Mouse (Mus musculus): ENCODE results near the gene Sdsl. TPM values are rescaled to one million over a fixed set of nuclear protein-coding genes. Genes with fewer than 3 reads are reported as not detected.
A peak's percentile ranks its signal among the peaks of the same experiment; 100 is the strongest.

Gene Sdsl
- polyA plus RNA-seq (2016; fragmentation: Nextera tagmentation; extraction: Ambion mirVana), result 9.1 and 10.6 TPM in 2 replicates

GRCm38 (mm10) chr5:120472770-120473169 is at the start of gene Sdsl:
Gene Sdsl, minus strand, starts transcription at chr5:120472810.
- Histone ChIP-seq H3K36me3 (no peaks in the 10 kb centered on the region), H3K4me3 (no peak within 1 kb of the TSS), H3K27me3 (replicated peaks) (peaks cover 19% of the 10 kb centered on the region), H3K9me3 (replicated peaks) (no peaks in the 10 kb centered on the region), H3K4me1 (replicated peaks) (peaks cover 11% of the 10 kb centered on the region), H3K9ac (no peak within 1 kb of the TSS), H3K27ac (ENCODE audit: poor library complexity, severe bottlenecking) (no peak within 1 kb of the TSS), H3K4me2 (no peak within 1 kb of the TSS)
- no peak for ATAC-seq (ENCODE audit: insufficient number of reproducible peaks, low FRiP score)
- 71% methylated on average over 8 of the region's 8 CpGs for WGBS

- Histone ChIP-seq H3K4me2 (no peak overlapping the region), H3K4me1 (replicated peaks) (peaks cover 41% of the 10 kb centered on the region), H3K27ac (ENCODE audit: poor library complexity, severe bottlenecking) (no peak overlapping the region), H3K4me3 (no peak overlapping the region), H3K27me3 (replicated peaks) (peaks cover 5% of the 10 kb centered on the region), H3K9ac (no peak overlapping the region), H3K9me3 (replicated peaks) (no peaks in the 10 kb centered on the region), H3K36me3 (0 out of 2 replicates have a peak, but pooled peaks cover 4% of the 10 kb centered on the region)
- ATAC-seq (ENCODE audit: insufficient number of reproducible peaks, low FRiP score), result no peak
- 50% methylated on average over 9 of the region's 9 CpGs for WGBS
Observed at GRCm38 (mm10) chr5:120517552-120517951, 44.9 kb upstream of the Sdsl start.

- Histone ChIP-seq H3K4me3 (no peak overlapping the region), H3K27me3 (replicated peaks) (peaks cover 5% of the 10 kb centered on the region), H3K27ac (ENCODE audit: poor library complexity, severe bottlenecking) (no peak overlapping the region), H3K4me2 (no peak overlapping the region), H3K4me1 (replicated peaks) (peaks cover 47% of the 10 kb centered on the region), H3K36me3 (0 out of 2 replicates have a peak, but pooled peaks cover 4% of the 10 kb centered on the region), H3K9me3 (replicated peaks) (no peaks in the 10 kb centered on the region), H3K9ac (no peak overlapping the region)
- no peak for ATAC-seq (ENCODE audit: insufficient number of reproducible peaks, low FRiP score)
- WGBS, result 30% methylated on average over 15 of the region's 15 CpGs
Observed at GRCm38 (mm10) chr5:120516221-120516984, 43.8 kb upstream of the Sdsl start.

- H3K4me1 ChIP-seq (replicated peaks), result peaks cover 48% of the 10 kb centered on the region
- no peak overlapping the region for H3K4me2 ChIP-seq
- no peaks in the 10 kb centered on the region for H3K9me3 ChIP-seq (replicated peaks)
- H3K27ac ChIP-seq (ENCODE audit: poor library complexity, severe bottlenecking), result no peak overlapping the region
- no peak overlapping the region for H3K4me3 ChIP-seq
- no peak for ATAC-seq (ENCODE audit: insufficient number of reproducible peaks, low FRiP score)
- peaks cover 5% of the 10 kb centered on the region for H3K27me3 ChIP-seq (replicated peaks)
- 0 out of 2 replicates have a peak overlapping the region, but pooled peaks have one; percentile 14 for H3K9ac ChIP-seq
- 0 out of 2 replicates have a peak, but pooled peaks cover 4% of the 10 kb centered on the region for H3K36me3 ChIP-seq
- 63% methylated on average over 7 of the region's 7 CpGs for WGBS
Observed at GRCm38 (mm10) chr5:120515451-120515850, 42.8 kb upstream of the Sdsl start.

- H3K27ac ChIP-seq (ENCODE audit: poor library complexity, severe bottlenecking), result no peak overlapping the region
- no peak overlapping the region for H3K4me3 ChIP-seq
- peaks cover 48% of the 10 kb centered on the region for H3K4me1 ChIP-seq (replicated peaks)
- no peak overlapping the region for H3K4me2 ChIP-seq
- no peaks in the 10 kb centered on the region for H3K36me3 ChIP-seq
- WGBS, result 30% methylated on average over 4 of the region's 4 CpGs
- H3K9ac ChIP-seq, result 0 out of 2 replicates have a peak overlapping the region, but pooled peaks have one; percentile 14
- H3K27me3 ChIP-seq (replicated peaks), result peaks cover 5% of the 10 kb centered on the region
- H3K9me3 ChIP-seq (replicated peaks), result no peaks in the 10 kb centered on the region
- no peak for ATAC-seq (ENCODE audit: insufficient number of reproducible peaks, low FRiP score)
Observed at GRCm38 (mm10) chr5:120514754-120515153, 42.1 kb upstream of the Sdsl start.

GRCm38 (mm10) chr5:120514031-120514677 is 41.5 kb upstream of the Sdsl start:
- H3K4me1 ChIP-seq (replicated peaks), result peaks cover 48% of the 10 kb centered on the region
- no peak overlapping the region for H3K4me3 ChIP-seq
- H3K27me3 ChIP-seq (replicated peaks), result peaks cover 5% of the 10 kb centered on the region
- H3K36me3 ChIP-seq, result no peaks in the 10 kb centered on the region
- H3K9ac ChIP-seq, result no peak overlapping the region
- peaks cover 2% of the 10 kb centered on the region; the same call in 1 of the 2 replicates for H3K9me3 ChIP-seq (replicated peaks)
- no peak for ATAC-seq (ENCODE audit: insufficient number of reproducible peaks, low FRiP score)
- no peak overlapping the region for H3K4me2 ChIP-seq
- no peak overlapping the region for H3K27ac ChIP-seq (ENCODE audit: poor library complexity, severe bottlenecking)
- WGBS, result 88% methylated on average over 9 of the region's 9 CpGs

GRCm38 (mm10) chr5:120512911-120513555 is 40.4 kb upstream of the Sdsl start:
- H3K9me3 ChIP-seq (replicated peaks), result peaks cover 2% of the 10 kb centered on the region; the same call in 1 of the 2 replicates
- H3K9ac ChIP-seq, result no peak overlapping the region
- no peak for ATAC-seq (ENCODE audit: insufficient number of reproducible peaks, low FRiP score)
- H3K4me3 ChIP-seq, result no peak overlapping the region
- H3K27ac ChIP-seq (ENCODE audit: poor library complexity, severe bottlenecking), result no peak overlapping the region
- H3K27me3 ChIP-seq (replicated peaks), result peaks cover 5% of the 10 kb centered on the region
- WGBS, result 54% methylated on average over 15 of the region's 15 CpGs
- no peaks in the 10 kb centered on the region for H3K36me3 ChIP-seq
- H3K4me1 ChIP-seq (replicated peaks), result peaks cover 48% of the 10 kb centered on the region
- no peak overlapping the region for H3K4me2 ChIP-seq

- 31% methylated on average over 14 of the region's 14 CpGs for WGBS
- Histone ChIP-seq H3K4me1 (replicated peaks) (peaks cover 39% of the 10 kb centered on the region), H3K36me3 (no peaks in the 10 kb centered on the region)
Observed at GRCm38 (mm10) chr5:120511643-120512220, 39.1 kb upstream of the Sdsl start.

GRCm38 (mm10) chr5:120510982-120511642 is 38.5 kb upstream of the Sdsl start, which contains the start of gene Slc8b1:
Gene Slc8b1, plus strand, starts transcription at chr5:120511168.
- H3K27ac ChIP-seq (ENCODE audit: poor library complexity, severe bottlenecking), result no peak within 1 kb of the TSS
- peaks cover 35% of the 10 kb centered on the region for H3K4me1 ChIP-seq (replicated peaks)
- H3K27me3 ChIP-seq (replicated peaks), result peaks cover 5% of the 10 kb centered on the region
- peaks cover 2% of the 10 kb centered on the region; the same call in 1 of the 2 replicates for H3K9me3 ChIP-seq (replicated peaks)
- H3K36me3 ChIP-seq, result no peaks in the 10 kb centered on the region
- peak within 1 kb of the TSS; percentile 59 for H3K4me3 ChIP-seq
- H3K9ac ChIP-seq, result peak within 1 kb of the TSS; percentile 67
- ATAC-seq (ENCODE audit: insufficient number of reproducible peaks, low FRiP score), result peak; percentile 94
- WGBS, result 1% methylated on average over 35 of the region's 36 CpGs
- H3K4me2 ChIP-seq, result peak within 1 kb of the TSS; percentile 78

More at GRCm38 (mm10) chr5:120511643-120512220, 39.1 kb upstream of the Sdsl start:
- Histone ChIP-seq H3K27me3 (replicated peaks) (peaks cover 5% of the 10 kb centered on the region), H3K27ac (ENCODE audit: poor library complexity, severe bottlenecking) (no peak overlapping the region), H3K9me3 (replicated peaks) (peaks cover 2% of the 10 kb centered on the region; the same call in 1 of the 2 replicates), H3K4me3 (peak overlapping the region; percentile 59), H3K4me2 (peak overlapping the region; percentile 78), H3K9ac (peak overlapping the region; percentile 67)
- no peak for ATAC-seq (ENCODE audit: insufficient number of reproducible peaks, low FRiP score)

- H3K27ac ChIP-seq (ENCODE audit: poor library complexity, severe bottlenecking), result no peak overlapping the region
- no peak overlapping the region for H3K9ac ChIP-seq
- no peak overlapping the region for H3K4me3 ChIP-seq
- peaks cover 18% of the 10 kb centered on the region for H3K4me1 ChIP-seq (replicated peaks)
- H3K9me3 ChIP-seq (replicated peaks), result peaks cover 2% of the 10 kb centered on the region; the same call in 1 of the 2 replicates
- H3K27me3 ChIP-seq (replicated peaks), result no peaks in the 10 kb centered on the region; the same call in 1 of the 2 replicates
- H3K4me2 ChIP-seq, result no peak overlapping the region
- no peak for ATAC-seq (ENCODE audit: insufficient number of reproducible peaks, low FRiP score)
- no peaks in the 10 kb centered on the region for H3K36me3 ChIP-seq
- 61% methylated on average over 4 of the region's 4 CpGs for WGBS
Observed at GRCm38 (mm10) chr5:120507311-120507710, 34.7 kb upstream of the Sdsl start.
